Mouse (Mus musculus) embryonic fibroblast, embryonic 13.5 days (primary cell): Measurements from ENCODE around the gene Ipo7.

ENCODE experiments used
- CTCF ChIP-seq: IDR thresholded peaks from 2 replicates; pipeline ENCODE4 v1.5.1; 2011; ENCODE audit warnings: mild to moderate bottlenecking, control low read depth, low read length, moderate library complexity, borderline replicate concordance; ENCODE audit not compliant: insufficient read depth
- POLR2A ChIP-seq: IDR thresholded peaks from 2 replicates; pipeline ENCODE4 v1.6.1; 2011; ENCODE audit warnings: low read depth, mild to moderate bottlenecking, control low read depth, low read length, moderate library complexity

- TF ChIP-seq CTCF: no peak
- no peak for TF ChIP-seq POLR2A
These were observed 41.9 kb upstream of the Ipo7 start for GRCm38 (mm10) chr7:109975966-109976715.
